Comparison of ENCODE assay signal across 8 mouse cellular contexts in genomic region chr3:66650076-66650748, GRCm38 (mm10).
DNase-seq lines count a peak whose midpoint lies in the region; ATAC-seq and TF ChIP-seq lines count a peak whose summit lies in the region.
"Had no signal": no experiment of that assay in that cellular context is flagged by ENCODE, and none has a peak within 500 bp of the region (broad histone marks: within the 10 kb centered on the region; RNA-seq: fewer than 3 reads in every experiment).

No protein-coding gene starts in this region.

- no peak overlapping the region for H3K9ac ChIP-seq in liver, postnatal 0 days (replicated peaks)
- H3K9ac ChIP-seq in hindbrain, postnatal 0 days (replicated peaks; ENCODE audit: low read length), result no peak overlapping the region
- no peak overlapping the region for H3K9ac ChIP-seq in liver, embryonic 11.5 days (ENCODE audit: low read depth, low read length)

- no peak overlapping the region for H3K4me2 ChIP-seq in liver, postnatal 0 days (ENCODE audit: low read depth, low read length)
- H3K4me2 ChIP-seq in hindbrain, postnatal 0 days (ENCODE audit: low read depth, low read length), result peak overlapping the region; percentile 45
- H3K4me2 ChIP-seq in liver, embryonic 11.5 days, result no peak overlapping the region

- 63% methylated on average over 15 of the region's 15 CpGs for WGBS in liver, postnatal 0 days (ENCODE audit: insufficient replicate concordance)
- WGBS in embryonic facial prominence, embryonic 10.5 days, result 92% methylated on average over 15 of the region's 15 CpGs
- WGBS in hindbrain, postnatal 0 days, result 57% methylated on average over 15 of the region's 15 CpGs
- 72% methylated on average over 15 of the region's 15 CpGs for WGBS in liver, embryonic 11.5 days

- no peak for TF ChIP-seq EP300 in liver, postnatal 0 days (IDR thresholded peaks at IDR 0.05; ENCODE audit: low read depth)

- no peaks in the 10 kb centered on the region for H3K4me1 ChIP-seq in liver, postnatal 0 days (ENCODE audit: insufficient read depth)
- peaks cover 19% of the 10 kb centered on the region for H3K4me1 ChIP-seq in embryonic facial prominence, embryonic 10.5 days
- H3K4me1 ChIP-seq in hindbrain, postnatal 0 days (ENCODE audit: insufficient read depth, low read length), result 0 out of 2 replicates have a peak, but pooled peaks cover 4% of the 10 kb centered on the region
- H3K4me1 ChIP-seq in liver, embryonic 11.5 days (replicated peaks; ENCODE audit: control insufficient read depth, insufficient read depth, low read length), result peaks cover 13% of the 10 kb centered on the region

- DNase-seq in liver, result peak; percentile 25
- DNase-seq in liver, postnatal 0 days, result no peak
- peak; percentile 39 for DNase-seq in cerebellum, adult 11-12 months
- peak; percentile 8 for DNase-seq in embryonic facial prominence, embryonic 10.5 days (ENCODE audit: low spot score)
- DNase-seq in hindbrain, postnatal 0 days (ENCODE audit: low spot score), result peak; percentile 70
- no peak for DNase-seq in liver, embryonic 11.5 days (ENCODE audit: low spot score)
- DNase-seq in spleen, adult 18-20 months, result no peak

- H3K36me3 ChIP-seq in liver, postnatal 0 days (replicated peaks; ENCODE audit: insufficient read depth, low read length), result no peaks in the 10 kb centered on the region
- no peaks in the 10 kb centered on the region for H3K36me3 ChIP-seq in embryonic facial prominence, embryonic 10.5 days (replicated peaks)
- H3K36me3 ChIP-seq in hindbrain, postnatal 0 days (ENCODE audit: insufficient read depth, low read length), result no peaks in the 10 kb centered on the region
- H3K36me3 ChIP-seq in liver, embryonic 11.5 days (ENCODE audit: control insufficient read depth, insufficient read depth, low read length), result no peaks in the 10 kb centered on the region

- no peaks in the 10 kb centered on the region for H3K27me3 ChIP-seq in liver, postnatal 0 days (ENCODE audit: insufficient read depth, low read length)
- no peaks in the 10 kb centered on the region for H3K27me3 ChIP-seq in embryonic facial prominence, embryonic 10.5 days (replicated peaks; ENCODE audit: low read depth, poor library complexity, severe bottlenecking)
- H3K27me3 ChIP-seq in hindbrain, postnatal 0 days (ENCODE audit: insufficient read depth, low read length), result no peaks in the 10 kb centered on the region
- H3K27me3 ChIP-seq in liver, embryonic 11.5 days (replicated peaks; ENCODE audit: control insufficient read depth, insufficient read depth, low read length), result no peaks in the 10 kb centered on the region

- H3K9me3 ChIP-seq in liver, postnatal 0 days (ENCODE audit: low read length), result no peaks in the 10 kb centered on the region
- H3K9me3 ChIP-seq in embryonic facial prominence, embryonic 10.5 days, result no peaks in the 10 kb centered on the region
- H3K9me3 ChIP-seq in hindbrain, postnatal 0 days (ENCODE audit: low read length), result no peaks in the 10 kb centered on the region
- H3K9me3 ChIP-seq in liver, embryonic 11.5 days (ENCODE audit: control insufficient read depth, low read length), result no peaks in the 10 kb centered on the region

- no peak for TF ChIP-seq CTCF in liver, postnatal 0 days (IDR thresholded peaks at IDR 0.05; ENCODE audit: low read depth)
- no peak for TF ChIP-seq CTCF in hindbrain, postnatal 0 days (IDR thresholded peaks at IDR 0.05; ENCODE audit: low read depth)

- no peak overlapping the region for H3K27ac ChIP-seq in liver, postnatal 0 days (ENCODE audit: low read depth)
- peak overlapping the region; percentile 19; the same call in 1 of the 2 replicates for H3K27ac ChIP-seq in embryonic facial prominence, embryonic 10.5 days (replicated peaks)
- H3K27ac ChIP-seq in hindbrain, postnatal 0 days, result no peak overlapping the region
- no peak overlapping the region for H3K27ac ChIP-seq in liver, embryonic 11.5 days (ENCODE audit: low read depth, low read length)
- H3K27ac ChIP-seq: macrophage had no signal

- no peak for ATAC-seq in liver, postnatal 0 days
- peak; percentile 74 for ATAC-seq in hindbrain, postnatal 0 days
- ATAC-seq in liver, embryonic 11.5 days (replicated peaks; ENCODE audit: low FRiP score), result 0 out of 2 replicates have a peak, but pooled peaks have one; percentile 30

- no peak overlapping the region for H3K4me3 ChIP-seq in liver, postnatal 0 days (ENCODE audit: low read depth, low read length)
- H3K4me3 ChIP-seq in embryonic facial prominence, embryonic 10.5 days, result no peak overlapping the region
- peak overlapping the region; percentile 16 for H3K4me3 ChIP-seq in hindbrain, postnatal 0 days (ENCODE audit: low read length)
- no peak overlapping the region for H3K4me3 ChIP-seq in liver, embryonic 11.5 days (ENCODE audit: low read depth, low read length)

Comparison
In these comparisons a context has a peak if more than half of its experiments do, and no peak if none do; other contexts are left out.
1. DNase-seq: peak in liver (single experiment), cerebellum, adult 11-12 months (single experiment), embryonic facial prominence, embryonic 10.5 days (single experiment) and hindbrain, postnatal 0 days (single experiment); none in liver, postnatal 0 days (single experiment), liver, embryonic 11.5 days (single experiment) and spleen, adult 18-20 months (0 of 2).